8 mouse cellular contexts compared by ENCODE assay signal in genomic region chr10:13967451-13968233, GRCm38 (mm10). TPM values are rescaled to one million over a fixed set of nuclear protein-coding genes. Genes with fewer than 3 reads are reported as not detected.
DNase-seq lines count a peak whose midpoint lies in the region; ATAC-seq and TF ChIP-seq lines count a peak whose summit lies in the region.

No protein-coding gene starts in this region.

- WGBS in cerebellum, adult 2 months = under 1% methylated on average over 36 of the region's 36 CpGs
- under 1% methylated on average over 36 of the region's 36 CpGs for WGBS in hindbrain, embryonic 10.5 days
- WGBS in lung, embryonic 15.5 days = under 1% methylated on average over 35 of the region's 36 CpGs
- WGBS in olfactory bulb, adult 2 months = under 1% methylated on average over 36 of the region's 36 CpGs

- H3K27ac ChIP-seq in ES-Bruce4 (ENCODE audit: insufficient read depth, low read length) = no peak overlapping the region
- H3K27ac ChIP-seq in cerebellum, adult 2 months (ENCODE audit: insufficient read depth, low read length) = peak overlapping the region; percentile 97
- peak overlapping the region; percentile 94 for H3K27ac ChIP-seq in hindbrain, embryonic 10.5 days
- H3K27ac ChIP-seq in lung, embryonic 15.5 days = peak overlapping the region; percentile 96
- H3K27ac ChIP-seq in olfactory bulb, adult 2 months (ENCODE audit: insufficient read depth, low read depth, low read length) = peak overlapping the region; percentile 96

- H3K4me3 ChIP-seq in ES-Bruce4 (ENCODE audit: low read depth, low read length) = peak overlapping the region; percentile 87
- peak overlapping the region; percentile 82 for H3K4me3 ChIP-seq in cerebellum, adult 2 months (replicated peaks; ENCODE audit: insufficient read depth, low read depth, low read length)
- H3K4me3 ChIP-seq in hindbrain, embryonic 10.5 days = peak overlapping the region; percentile 73
- peak overlapping the region; percentile 82 for H3K4me3 ChIP-seq in lung, embryonic 15.5 days
- peak overlapping the region; percentile 100 for H3K4me3 ChIP-seq in olfactory bulb, adult 2 months (ENCODE audit: insufficient read depth, low read depth, low read length)

- no peaks in the 10 kb centered on the region for H3K9me3 ChIP-seq in ES-Bruce4 (replicated peaks; ENCODE audit: control insufficient read depth, insufficient read depth, low read length, poor library complexity, severe bottlenecking)
- H3K9me3 ChIP-seq in hindbrain, embryonic 10.5 days = no peaks in the 10 kb centered on the region
- H3K9me3 ChIP-seq in lung, embryonic 15.5 days = no peaks in the 10 kb centered on the region

- DNase-seq in cerebellum, adult 2 months = peak; percentile 76 to 82
- peak; percentile 68 to 85 for DNase-seq in frontal cortex, adult 2 months (ENCODE audit: extremely low spot score in 1 of 2, low spot score in 1 of 2)
- DNase-seq in hindbrain, embryonic 10.5 days (ENCODE audit: low spot score) = peak; percentile 76
- peak; percentile 84 for DNase-seq in layer of hippocampus, adult 9-11 months
- DNase-seq in testis, postnatal 14 days (ENCODE audit: low spot score) = peak; percentile 59

- H3K36me3 ChIP-seq in ES-Bruce4 (ENCODE audit: control insufficient read depth, insufficient read depth, low read length, poor library complexity, severe bottlenecking) = no peaks in the 10 kb centered on the region
- no peaks in the 10 kb centered on the region for H3K36me3 ChIP-seq in hindbrain, embryonic 10.5 days
- H3K36me3 ChIP-seq in lung, embryonic 15.5 days = no peaks in the 10 kb centered on the region

- no peak for TF ChIP-seq POLR2A in ES-Bruce4 (IDR thresholded peaks at IDR 0.05; ENCODE audit: insufficient read depth, low read length)
- peak; percentile 39; the same call in 1 of the 2 replicates for TF ChIP-seq POLR2A in cerebellum, adult 2 months (IDR thresholded peaks at IDR 0.05; ENCODE audit: borderline replicate concordance, insufficient read depth, low read length)
- TF ChIP-seq POLR2A in olfactory bulb, adult 2 months (IDR thresholded peaks at IDR 0.05; ENCODE audit: insufficient read depth, low read depth, low read length) = no peak

- 0 out of 2 replicates have a peak, but pooled peaks cover 6% of the 10 kb centered on the region for H3K27me3 ChIP-seq in ES-Bruce4 (ENCODE audit: control insufficient read depth, insufficient read depth, low read length, poor library complexity, severe bottlenecking)
- no peaks in the 10 kb centered on the region for H3K27me3 ChIP-seq in cerebellum, adult 2 months (ENCODE audit: control insufficient read depth, insufficient read depth, low read length)
- peaks cover 8% of the 10 kb centered on the region for H3K27me3 ChIP-seq in hindbrain, embryonic 10.5 days (ENCODE audit: insufficient read depth, poor library complexity, severe bottlenecking)
- H3K27me3 ChIP-seq in lung, embryonic 15.5 days = 0 out of 2 replicates have a peak, but pooled peaks cover 6% of the 10 kb centered on the region

- H3K4me1 ChIP-seq in ES-Bruce4 (ENCODE audit: control insufficient read depth, insufficient read depth, low read length) = no peaks in the 10 kb centered on the region
- peaks cover 4% of the 10 kb centered on the region for H3K4me1 ChIP-seq in cerebellum, adult 2 months (ENCODE audit: control insufficient read depth, insufficient read depth, low read length)
- H3K4me1 ChIP-seq in hindbrain, embryonic 10.5 days (replicated peaks) = peaks cover 35% of the 10 kb centered on the region
- peaks cover 3% of the 10 kb centered on the region; the same call in 1 of the 2 replicates for H3K4me1 ChIP-seq in lung, embryonic 15.5 days
- peaks cover 5% of the 10 kb centered on the region; the same call in 1 of the 2 replicates for H3K4me1 ChIP-seq in olfactory bulb, adult 2 months (ENCODE audit: control insufficient read depth, insufficient read depth, low read length)

- peak; percentile 32; the same call in 1 of the 2 replicates for ATAC-seq in lung, embryonic 15.5 days (ENCODE audit: borderline replicate concordance, extremely low read depth, low FRiP score, low TSS enrichment)

- no peak for TF ChIP-seq CTCF in ES-Bruce4 (IDR thresholded peaks at IDR 0.05; ENCODE audit: low read depth, low read length)
- no peak for TF ChIP-seq CTCF in cerebellum, adult 2 months (IDR thresholded peaks at IDR 0.05; ENCODE audit: borderline replicate concordance, insufficient read depth, low read depth, low read length)
- 0 out of 2 replicates have a peak, but pooled peaks have one; percentile 21 for TF ChIP-seq CTCF in olfactory bulb, adult 2 months (IDR thresholded peaks at IDR 0.05; ENCODE audit: insufficient read depth, low read depth, low read length)

- H3K4me2 ChIP-seq in lung, embryonic 15.5 days = peak overlapping the region; percentile 98

- peak overlapping the region; percentile 54 for H3K9ac ChIP-seq in ES-Bruce4 (ENCODE audit: low read depth, poor library complexity, severe bottlenecking)
- H3K9ac ChIP-seq in lung, embryonic 15.5 days = peak overlapping the region; percentile 87

- TF ChIP-seq EP300 in ES-Bruce4 (IDR thresholded peaks at IDR 0.05; ENCODE audit: insufficient read depth, low read depth, low read length) = no peak

RNA-seq across cellular contexts. Expression of gene Hivep2, which starts 1.8 kb away (rescaled TPM):
- 3.4 and 4.3 TPM in 2 replicates for polyA plus RNA-seq in ES-Bruce4 (2011; ENCODE audit: insufficient read depth, insufficient read length, low read depth, missing spikeins)
- polyA plus RNA-seq in cerebellum, adult 2 months (2012; rRNA removed) = 55.2 and 60.4 TPM in 2 replicates
- 96.0 and 102 TPM in 2 replicates for polyA plus RNA-seq in frontal cortex, adult 2 months (2012; rRNA removed)
- 1.2 and 1.6 TPM in 2 replicates for polyA plus RNA-seq in hindbrain, embryonic 10.5 days (2016; fragmentation: Nextera tagmentation; extraction: Ambion mirVana)
- 5.1 and 6.0 TPM in 2 replicates for polyA plus RNA-seq in lung, embryonic 15.5 days (2015; fragmentation: Nextera tagmentation; extraction: Ambion mirVana)
- 134 and 206 TPM in 2 replicates for polyA plus RNA-seq in olfactory bulb, adult 2 months (2012; ENCODE audit: insufficient read depth, insufficient read length, low replicate concordance, missing spikeins)
